Mouse (Mus musculus) small intestine, adult 2 months (tissue): ENCODE data around the gene Atp6v1g2. TPM values are rescaled to one million over a fixed set of nuclear protein-coding genes. Genes with fewer than 3 reads are reported as not detected.
"Not testable (repeated sequence)": the region's sequence is repeated elsewhere in the genome, so short reads cannot be mapped to it uniquely, and the experiment has no call there.

ENCODE experiments used
- H3K27ac ChIP-seq: fragments of 200-500 bp; 2 replicates; pipeline ENCODE4 v1.5.1; 2012; ENCODE audit warnings: low read depth, low read length, control low read depth, inconsistent platforms; ENCODE audit not compliant: insufficient read depth
- H3K27me3 ChIP-seq: fragments of 200-500 bp; 2 replicates; pipeline ENCODE4 v1.6.1; 2012; ENCODE audit warnings: mild to moderate bottlenecking, moderate library complexity, low read length, inconsistent platforms; ENCODE audit not compliant: control insufficient read depth, insufficient read depth
- H3K36me3 ChIP-seq: fragments of 200-500 bp; 2 replicates; pipeline ENCODE4 v1.6.1; 2012; ENCODE audit warnings: mild to moderate bottlenecking, low read length, control low read depth, inconsistent platforms; ENCODE audit not compliant: control insufficient read depth, insufficient read depth
- H3K4me1 ChIP-seq: fragments of 200-500 bp; 2 replicates; pipeline ENCODE4 v1.6.1; 2012; ENCODE audit warnings: low read length, inconsistent platforms, mixed read lengths; ENCODE audit not compliant: control insufficient read depth, insufficient read depth, insufficient read length
- H3K4me3 ChIP-seq: fragments of 200-500 bp; 2 replicates; pipeline ENCODE4 v1.5.1; 2012; ENCODE audit warnings: low read depth, mild to moderate bottlenecking, control low read depth, inconsistent platforms, low read length, moderate library complexity
- CTCF ChIP-seq: fragments of 200-500 bp; IDR thresholded peaks from 2 replicates; pipeline ENCODE4 v1.5.1; 2012; ENCODE audit warnings: low read depth, mild to moderate bottlenecking, control low read depth, inconsistent platforms, low read length, moderate library complexity, mixed read lengths; ENCODE audit not compliant: insufficient replicate concordance, insufficient read length; ENCODE audit errors: extremely low read depth
- POLR2A ChIP-seq: fragments of 200-500 bp; IDR thresholded peaks from 2 replicates; pipeline ENCODE4 v1.6.1; 2012; ENCODE audit warnings: low read depth, mild to moderate bottlenecking, control low read depth, inconsistent platforms, low read length, moderate library complexity
- WGBS: fragments of 180-500 bp; shearing (Covaris S2); methylation state at CpG from one replicate; pipeline ENCODE4 v1.1.7; 2018; 5-methylcytosine and 5-hydroxymethylcytosine counted together
- polyA plus RNA-seq: library from polyadenylated mRNA; depleted of rRNA; stranded (reverse); fragments of >200 nt; gene quantifications from 2 replicates; pipeline ENCODE4 v1.2.3, GENCODE M21; 2012

The Atp6v1g2 gene
- polyA plus RNA-seq, 1 experiment, result 2.8 TPM

GRCm38 (mm10) chr17:35232043-35232442 is 1.4 kb upstream of the Atp6v1g2 start:
- peak; percentile 91 for TF ChIP-seq CTCF
- TF ChIP-seq POLR2A, result no peak
- WGBS, result 14% methylated on average over 12 of the region's 12 CpGs
- Histone ChIP-seq H3K27me3 (no peaks in the 10 kb centered on the region), H3K4me1 (peaks cover 9% of the 10 kb centered on the region), H3K27ac (peak overlapping the region; percentile 86; the same call in 1 of the 2 replicates), H3K36me3 (peaks cover 27% of the 10 kb centered on the region), H3K4me3 (peak overlapping the region; percentile 14; the same call in 1 of the 2 replicates)

GRCm38 (mm10) chr17:35232659-35233058 is 801 bp upstream of the Atp6v1g2 start:
- WGBS, result 64% methylated on average over 5 of the region's 5 CpGs
- no peaks in the 10 kb centered on the region for H3K27me3 ChIP-seq
- TF ChIP-seq POLR2A (no peak), CTCF (no peak)
- peaks cover 22% of the 10 kb centered on the region for H3K36me3 ChIP-seq
- peaks cover 9% of the 10 kb centered on the region for H3K4me1 ChIP-seq
- no peak overlapping the region for H3K4me3 ChIP-seq
- H3K27ac ChIP-seq, result peak overlapping the region; percentile 86

GRCm38 (mm10) chr17:35234090-35234489 is 630 bp downstream of the Atp6v1g2 start:
- not testable (repeated sequence) for H3K27me3 ChIP-seq, H3K4me1 ChIP-seq
- 51% methylated on average over 7 of the region's 7 CpGs for WGBS
- peak overlapping the region; percentile 86 for H3K27ac ChIP-seq
- peak overlapping the region; percentile 26; the same call in 1 of the 2 replicates for H3K4me3 ChIP-seq
- H3K36me3 ChIP-seq, result peaks cover 16% of the 10 kb centered on the region

GRCm38 (mm10) chr17:35234903-35235302 is 1.4 kb downstream of the Atp6v1g2 start:
- Histone ChIP-seq H3K36me3 (peaks cover 8% of the 10 kb centered on the region), H3K4me1 (peaks cover 9% of the 10 kb centered on the region), H3K4me3 (peak overlapping the region; percentile 92), H3K27ac (peak overlapping the region; percentile 97), H3K27me3 (no peaks in the 10 kb centered on the region)
- 6% methylated on average over 31 of the region's 31 CpGs for WGBS
- TF ChIP-seq CTCF, result no peak
- TF ChIP-seq POLR2A, result no peak

DNA sequence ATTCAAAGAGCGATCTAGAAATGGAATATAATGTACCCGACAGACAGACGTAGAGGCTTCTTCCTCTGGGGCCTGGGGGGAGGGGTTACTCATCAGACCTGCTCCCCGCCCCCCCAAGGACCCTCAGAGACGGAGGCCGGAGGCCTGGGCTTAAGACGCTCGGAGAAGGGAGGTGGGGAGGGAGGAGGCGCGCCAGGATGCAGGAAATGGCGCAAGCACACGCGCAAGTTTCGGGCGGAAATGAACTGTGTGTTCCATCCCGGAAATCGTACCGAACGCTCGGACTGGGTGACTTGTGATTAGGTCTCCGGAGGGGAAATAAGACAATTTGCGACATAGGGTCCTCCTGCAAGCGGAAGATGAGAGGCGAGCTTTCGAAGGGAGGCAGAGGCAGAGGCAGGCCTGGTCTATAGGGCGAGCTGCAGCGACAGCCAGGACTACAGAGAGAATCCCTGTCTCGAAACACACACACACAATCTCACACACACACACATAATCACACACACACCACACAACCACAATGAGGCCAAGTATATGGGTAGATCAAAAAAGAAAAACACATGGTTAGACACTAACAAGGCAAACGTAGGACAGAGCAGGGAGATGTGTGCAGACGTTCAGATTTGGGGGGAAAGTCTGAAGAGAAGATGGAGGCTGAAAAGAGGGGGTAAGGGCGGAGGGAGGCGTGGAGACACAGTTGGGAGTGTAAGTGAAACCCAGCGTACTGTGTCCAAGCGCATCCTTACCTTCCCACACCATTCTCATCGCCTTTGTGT is 2.3 kb downstream of the Atp6v1g2 start, which contains the start of gene Nfkbil1:
Gene Nfkbil1, minus strand, starts transcription at position 179 of the 776 bp plus-strand sequence.
- peak; percentile 71 for TF ChIP-seq POLR2A
- no peak for TF ChIP-seq CTCF
- under 1% methylated on average over 35 of the region's 35 CpGs for WGBS
- H3K27me3 ChIP-seq, result no peaks in the 10 kb centered on the region

GRCm38 (mm10) chr17:35236390-35236746 is 2.9 kb downstream of the Atp6v1g2 start:
- peaks cover 15% of the 10 kb centered on the region for H3K4me1 ChIP-seq
- TF ChIP-seq CTCF, result peak; percentile 96
- no peak; the same call in 1 of the 2 replicates for TF ChIP-seq POLR2A
- H3K27me3 ChIP-seq, result no peaks in the 10 kb centered on the region
- H3K4me3 ChIP-seq, result peak overlapping the region; percentile 74
- H3K36me3 ChIP-seq, result peaks cover under 1% of the 10 kb centered on the region; the same call in 1 of the 2 replicates
- H3K27ac ChIP-seq, result peak overlapping the region; percentile 99
- WGBS, result 1% methylated on average over 18 of the region's 18 CpGs

More for the DNA sequence above, 2.3 kb downstream of the Atp6v1g2 start, which contains the start of gene Nfkbil1:
- H3K4me1 ChIP-seq, result peaks cover 15% of the 10 kb centered on the region
- H3K36me3 ChIP-seq, result peaks cover 6% of the 10 kb centered on the region; the same call in 1 of the 2 replicates
- peak within 1 kb of the TSS; percentile 99 for H3K27ac ChIP-seq
- peak within 1 kb of the TSS; percentile 92 for H3K4me3 ChIP-seq

- Histone ChIP-seq H3K36me3 (no peaks in the 10 kb centered on the region), H3K4me3 (no peak overlapping the region), H3K4me1 (peaks cover 12% of the 10 kb centered on the region), H3K27me3 (no peaks in the 10 kb centered on the region), H3K27ac (no peak overlapping the region)
- 83% methylated on average over 9 of the region's 9 CpGs for WGBS
- no peak for TF ChIP-seq CTCF
- no peak for TF ChIP-seq POLR2A
Observed at GRCm38 (mm10) chr17:35236996-35237395, 3.5 kb downstream of the Atp6v1g2 start.
